Mouse (Mus musculus) kidney, postnatal 36 days (tissue): ENCODE results near the gene Ryr3.

Experiments used
- DNase-seq, 2 experiments: peaks; one replicate each; pipeline ENCODE4 v3.0.0; 2021 to 2022; ENCODE audit warnings: mixed read lengths in 2 of 2

Ryr3 gene

GRCm38 (mm10) chr2:112630669-112631068 lies 586.2 kb downstream of the Ryr3 start:
- peak in 1 of 2 experiments; percentile 2 for DNase-seq

- no peak for DNase-seq
These were observed 591.7 kb downstream of the Ryr3 start for GRCm38 (mm10) chr2:112625156-112625555.

- no peak for DNase-seq
These were observed 599.7 kb downstream of the Ryr3 start for GRCm38 (mm10) chr2:112617206-112617605.

GRCm38 (mm10) chr2:112614375-112614774 lies 602.5 kb downstream of the Ryr3 start:
- DNase-seq = no peak

- no peak for DNase-seq
These were observed 604.3 kb downstream of the Ryr3 start for GRCm38 (mm10) chr2:112612628-112613027.

- no peak for DNase-seq
These were observed 610.4 kb downstream of the Ryr3 start for GRCm38 (mm10) chr2:112606536-112606935.

- DNase-seq = no peak
These were observed 614.4 kb downstream of the Ryr3 start for GRCm38 (mm10) chr2:112602487-112602886.

GRCm38 (mm10) chr2:112600222-112600621 lies 616.7 kb downstream of the Ryr3 start:
- peak in 1 of 2 experiments; percentile 29 for DNase-seq

- no peak for DNase-seq
These were observed 619.8 kb downstream of the Ryr3 start for GRCm38 (mm10) chr2:112597064-112597463.

- DNase-seq = no peak
These were observed 620.5 kb downstream of the Ryr3 start for GRCm38 (mm10) chr2:112596415-112596814.

GRCm38 (mm10) chr2:112595807-112596206 lies 621.1 kb downstream of the Ryr3 start:
- no peak for DNase-seq

GRCm38 (mm10) chr2:112593781-112594180 lies 623.1 kb downstream of the Ryr3 start:
- DNase-seq = no peak

- no peak for DNase-seq
These were observed 623.6 kb downstream of the Ryr3 start for GRCm38 (mm10) chr2:112593322-112593721.

GRCm38 (mm10) chr2:112591451-112591871 lies 625.4 kb downstream of the Ryr3 start:
- DNase-seq = peak; percentile 31 to 58

- no peak for DNase-seq
These were observed 625.9 kb downstream of the Ryr3 start for GRCm38 (mm10) chr2:112590985-112591384.
